Mouse (Mus musculus) stomach, embryonic 16.5 days (tissue): Measurements from ENCODE around the gene Daam1. TPM values are rescaled to one million over a fixed set of nuclear protein-coding genes. Genes with fewer than 3 reads are reported as not detected.

Source experiments
- ATAC-seq: fragments of 200-750 bp; cut with Nextera tagmentation; 2 replicates; pipeline ENCODE4 v1.8.0; 2017; ENCODE audit warnings: moderate number of reproducible peaks, moderate TSS enrichment; ENCODE audit not compliant: insufficient read depth, low FRiP score
- H3K27ac ChIP-seq: fragments of 300-500 bp; sonication (generic); 2 replicates; pipeline ENCODE4 v1.5.1; 2014; ENCODE audit warnings: low read length
- H3K27me3 ChIP-seq: fragments of 300-500 bp; sonication (generic); 2 replicates; pipeline ENCODE4 v1.6.1; 2014; ENCODE audit warnings: low read length, control low read depth, mixed read lengths; ENCODE audit not compliant: control insufficient read depth, insufficient read depth
- H3K36me3 ChIP-seq: fragments of 300-500 bp; sonication (generic); 2 replicates; pipeline ENCODE4 v1.6.1; 2014; ENCODE audit warnings: low read length; ENCODE audit not compliant: control insufficient read depth, insufficient read depth
- H3K4me1 ChIP-seq: fragments of 300-500 bp; sonication (generic); 2 replicates; pipeline ENCODE4 v1.6.1; 2014; ENCODE audit warnings: low read length, control low read depth, mixed read lengths; ENCODE audit not compliant: control insufficient read depth, insufficient read depth
- H3K4me2 ChIP-seq: fragments of 300-500 bp; sonication (generic); 2 replicates; pipeline ENCODE4 v1.6.1; 2014; ENCODE audit warnings: low read depth, low read length, mixed read lengths
- H3K4me3 ChIP-seq: fragments of 300-500 bp; sonication (generic); replicated peaks from 2 replicates; pipeline ENCODE4 v1.5.1; 2014; ENCODE audit warnings: mild to moderate bottlenecking, low read length
- H3K9ac ChIP-seq: fragments of 300-500 bp; sonication (generic); 2 replicates; pipeline ENCODE4 v1.6.1; 2014; ENCODE audit warnings: low read length
- H3K9me3 ChIP-seq: fragments of 300-500 bp; sonication (generic); replicated peaks from 2 replicates; pipeline ENCODE4 v1.6.1; 2016; ENCODE audit warnings: low read length, control low read depth; ENCODE audit not compliant: control insufficient read depth
- WGBS: fragments of 180-500 bp; shearing (Covaris S2); extraction: QIAGEN DNeasy Blood & Tissue Kit; methylation state at CpG from one replicate; pipeline ENCODE4 v1.1.7; 2014; 5-methylcytosine and 5-hydroxymethylcytosine counted together
- polyA plus RNA-seq: library from polyadenylated mRNA; unstranded; fragments of >200 nt; fragmentation: Nextera tagmentation; extraction: Ambion mirVana; gene quantifications from 2 replicates; pipeline ENCODE4 v1.2.1, GENCODE M21; 2015

Daam1 gene
- polyA plus RNA-seq, 1 experiment from 2014 or later: 13.2 TPM

DNA sequence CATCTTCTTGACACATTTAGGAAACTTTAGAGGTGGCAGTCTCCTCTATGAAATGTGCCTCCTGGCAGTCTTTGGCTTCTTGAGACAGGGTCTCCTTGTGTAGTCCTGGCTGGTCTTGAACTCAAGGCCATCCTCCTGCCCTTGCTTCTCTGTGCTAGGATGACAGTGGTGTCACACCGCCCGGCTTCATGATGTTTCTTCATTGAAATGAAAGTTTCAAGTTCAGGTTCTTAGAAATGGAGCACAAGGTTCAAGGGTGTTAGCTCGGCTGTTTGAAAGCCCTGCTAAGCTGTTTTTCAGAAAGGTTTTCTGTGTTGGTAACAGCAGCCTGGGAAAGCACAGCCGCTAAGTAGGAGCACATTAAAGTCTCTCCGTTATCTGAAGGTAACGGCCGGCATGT is 18.2 kb downstream of the Daam1 start:
- 90% methylated on average over 7 of the region's 7 CpGs for WGBS
- H3K27me3 ChIP-seq: no peaks in the 10 kb centered on the region
- ATAC-seq: no peak

GRCm38 (mm10) chr12:71850135-71850534 is 19.3 kb downstream of the Daam1 start:
- H3K4me3 ChIP-seq: no peak overlapping the region
- H3K9me3 ChIP-seq: no peaks in the 10 kb centered on the region
- peaks cover 11% of the 10 kb centered on the region for H3K4me1 ChIP-seq
- H3K27me3 ChIP-seq: no peaks in the 10 kb centered on the region
- no peaks in the 10 kb centered on the region for H3K36me3 ChIP-seq
- H3K27ac ChIP-seq: peak overlapping the region; percentile 29; the same call in 1 of the 2 replicates
- H3K9ac ChIP-seq: no peak overlapping the region
- 44% methylated on average over 5 of the region's 5 CpGs for WGBS
- no peak overlapping the region for H3K4me2 ChIP-seq
- ATAC-seq: no peak

More for the DNA sequence above, 18.2 kb downstream of the Daam1 start:
- peaks cover 10% of the 10 kb centered on the region for H3K4me1 ChIP-seq
- no peak overlapping the region for H3K9ac ChIP-seq
- H3K27ac ChIP-seq: no peak overlapping the region; the same call in 1 of the 2 replicates
- no peak overlapping the region for H3K4me3 ChIP-seq
- no peaks in the 10 kb centered on the region for H3K9me3 ChIP-seq
- no peak overlapping the region for H3K4me2 ChIP-seq
- H3K36me3 ChIP-seq: no peaks in the 10 kb centered on the region

- Histone ChIP-seq H3K27ac (no peak overlapping the region), H3K4me3 (no peak overlapping the region), H3K9ac (no peak overlapping the region), H3K36me3 (no peaks in the 10 kb centered on the region), H3K4me2 (no peak overlapping the region), H3K27me3 (no peaks in the 10 kb centered on the region), H3K4me1 (peaks cover 22% of the 10 kb centered on the region), H3K9me3 (no peaks in the 10 kb centered on the region)
- ATAC-seq: no peak
- WGBS: 64% methylated on average over 7 of the region's 7 CpGs
Measured at GRCm38 (mm10) chr12:71852678-71853077, 21.8 kb downstream of the Daam1 start.

DNA sequence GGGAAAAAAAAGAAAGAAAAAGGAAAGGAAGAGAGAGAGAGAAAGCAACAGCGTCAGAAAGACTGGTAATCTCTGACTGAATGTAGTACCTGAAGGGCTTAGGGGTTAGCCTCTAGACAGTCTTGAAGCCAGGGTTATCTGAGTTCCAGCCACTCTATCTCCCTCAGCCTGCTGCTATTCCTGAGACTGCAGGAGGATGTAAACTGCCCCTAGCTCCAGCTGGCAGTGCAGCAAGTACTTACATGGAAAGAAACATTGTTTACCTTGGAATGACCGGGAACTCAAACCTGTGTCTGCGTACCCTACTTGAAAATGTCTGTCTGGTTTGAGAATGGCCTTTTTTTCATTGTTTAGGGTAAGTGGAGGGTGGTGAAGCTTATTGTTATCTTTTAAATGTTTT is 22.8 kb downstream of the Daam1 start:
- Histone ChIP-seq H3K27ac (no peak overlapping the region), H3K9ac (no peak overlapping the region), H3K4me3 (no peak overlapping the region), H3K4me1 (peaks cover 22% of the 10 kb centered on the region), H3K27me3 (no peaks in the 10 kb centered on the region), H3K4me2 (no peak overlapping the region), H3K9me3 (no peaks in the 10 kb centered on the region), H3K36me3 (no peaks in the 10 kb centered on the region)
- no peak for ATAC-seq
- 50% methylated on average over 3 of the region's 3 CpGs for WGBS

DNA sequence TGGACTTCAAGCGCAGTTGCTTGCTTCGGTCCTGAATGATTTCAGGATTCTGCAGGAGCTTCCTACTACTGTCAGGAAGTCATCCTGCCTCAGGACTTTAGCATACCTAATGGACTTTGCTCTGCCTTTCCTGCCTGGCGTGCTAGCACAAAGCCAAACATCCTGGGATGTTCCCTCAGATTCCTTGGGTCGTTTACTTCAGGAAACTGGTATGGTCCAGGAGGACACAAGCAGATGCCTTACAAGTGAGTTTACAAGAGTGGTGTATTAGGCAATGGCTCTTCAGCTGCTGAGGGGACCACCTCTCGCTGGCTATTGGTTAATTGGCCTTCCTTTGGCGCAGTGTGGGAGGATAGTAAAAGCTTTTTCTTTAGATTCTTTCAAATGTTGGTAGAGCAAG is 23.3 kb downstream of the Daam1 start:
- Histone ChIP-seq H3K9me3 (no peaks in the 10 kb centered on the region), H3K27ac (no peak overlapping the region), H3K4me3 (no peak overlapping the region), H3K4me1 (peaks cover 22% of the 10 kb centered on the region), H3K9ac (no peak overlapping the region), H3K27me3 (no peaks in the 10 kb centered on the region), H3K4me2 (no peak overlapping the region), H3K36me3 (no peaks in the 10 kb centered on the region)
- ATAC-seq: no peak
- WGBS: 63% methylated on average over 6 of the region's 6 CpGs

GRCm38 (mm10) chr12:71855730-71856479 is 25.0 kb downstream of the Daam1 start:
- Histone ChIP-seq H3K27me3 (no peaks in the 10 kb centered on the region), H3K27ac (peak overlapping the region; percentile 31), H3K36me3 (no peaks in the 10 kb centered on the region), H3K4me3 (no peak overlapping the region), H3K4me1 (peaks cover 19% of the 10 kb centered on the region), H3K9ac (0 out of 2 replicates have a peak overlapping the region, but pooled peaks have one; percentile 20), H3K4me2 (no peak overlapping the region), H3K9me3 (no peaks in the 10 kb centered on the region)
- peak; percentile 57; the same call in 1 of the 2 replicates for ATAC-seq
- WGBS: 32% methylated on average over 10 of the region's 10 CpGs

- no peak for ATAC-seq
- H3K4me2 ChIP-seq: no peak overlapping the region
- no peak overlapping the region for H3K9ac ChIP-seq
- no peaks in the 10 kb centered on the region for H3K9me3 ChIP-seq
- no peaks in the 10 kb centered on the region for H3K27me3 ChIP-seq
- no peaks in the 10 kb centered on the region for H3K36me3 ChIP-seq
- peaks cover 19% of the 10 kb centered on the region for H3K4me1 ChIP-seq
- no peak overlapping the region for H3K4me3 ChIP-seq
- peak overlapping the region; percentile 31; the same call in 1 of the 2 replicates for H3K27ac ChIP-seq
Measured at GRCm38 (mm10) chr12:71856480-71856754, 25.5 kb downstream of the Daam1 start.

DNA sequence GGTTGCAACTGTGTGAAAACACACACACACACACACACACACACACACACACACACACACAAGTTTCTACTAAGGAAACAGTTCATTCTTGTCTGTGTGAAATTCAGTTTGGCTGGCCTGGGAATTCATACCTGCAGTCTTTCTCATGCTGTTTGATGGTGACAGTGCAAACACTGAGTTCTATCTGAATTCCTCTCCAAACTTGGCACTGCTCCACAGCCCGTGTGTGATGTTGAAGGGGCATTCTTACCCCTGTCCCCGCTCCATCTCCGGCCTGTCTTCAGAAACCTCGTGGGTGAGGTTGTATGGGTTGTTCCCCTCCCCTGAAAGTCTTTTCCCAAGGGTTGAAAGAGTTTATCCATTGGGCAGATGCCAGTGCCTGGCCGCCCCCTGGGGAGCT is 28.2 kb downstream of the Daam1 start:
- H3K36me3 ChIP-seq: no peaks in the 10 kb centered on the region
- H3K9ac ChIP-seq: no peak overlapping the region
- 56% methylated on average over 5 of the region's 5 CpGs for WGBS
- H3K4me1 ChIP-seq: peaks cover 25% of the 10 kb centered on the region
- no peaks in the 10 kb centered on the region for H3K27me3 ChIP-seq
- ATAC-seq: no peak
- no peak overlapping the region for H3K4me3 ChIP-seq
- no peak overlapping the region for H3K4me2 ChIP-seq
- no peaks in the 10 kb centered on the region for H3K9me3 ChIP-seq
- H3K27ac ChIP-seq: no peak overlapping the region

GRCm38 (mm10) chr12:71863846-71864543 is 33.1 kb downstream of the Daam1 start:
- H3K27ac ChIP-seq: peak overlapping the region; percentile 68
- no peaks in the 10 kb centered on the region for H3K27me3 ChIP-seq
- peak overlapping the region; percentile 32 for H3K4me2 ChIP-seq
- no peak overlapping the region for H3K9ac ChIP-seq
- ATAC-seq: peak; percentile 70
- peaks cover 14% of the 10 kb centered on the region for H3K4me1 ChIP-seq
- H3K9me3 ChIP-seq: no peaks in the 10 kb centered on the region
- WGBS: 33% methylated on average over 10 of the region's 10 CpGs
- H3K4me3 ChIP-seq: no peak overlapping the region
- H3K36me3 ChIP-seq: no peaks in the 10 kb centered on the region
